Mouse (Mus musculus): Measurements from ENCODE around the gene Ddx4.

GRCm38 (mm10) chr13:112652205-112652604, at the start of gene Ddx4:
- TF ChIP-seq CTCF (conservative IDR thresholded peaks at IDR 0.05; ENCODE audit: insufficient read depth, insufficient read length, low read depth, low read length) (no peak), POLR2A (IDR thresholded peaks at IDR 0.05; ENCODE audit: low read depth, low read length) (no peak)
